Comparison of ENCODE assay signal across 18 mouse cellular contexts in the genomic region with DNA sequence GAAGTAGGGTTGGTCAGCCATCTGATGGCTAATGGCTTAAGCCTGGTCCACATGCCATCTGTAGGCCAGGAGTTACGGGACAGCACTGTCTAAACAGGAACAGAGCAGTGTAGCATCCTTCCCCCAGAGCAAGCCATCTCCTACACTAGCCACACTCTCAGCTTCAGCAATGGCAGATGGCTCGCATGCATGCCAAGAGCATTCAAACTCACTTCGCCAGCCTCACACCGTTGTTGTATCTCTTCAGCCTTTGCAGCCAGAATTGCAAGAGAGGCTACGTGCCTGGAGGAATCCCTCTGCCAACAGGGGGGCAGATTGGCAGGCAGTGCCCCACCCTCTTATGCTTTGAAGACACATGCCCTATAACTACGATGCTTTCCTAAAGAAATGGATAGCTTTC. TPM values are rescaled to one million over a fixed set of nuclear protein-coding genes. Genes with fewer than 3 reads are reported as not detected.
DNase-seq lines count a peak whose midpoint lies in the region; ATAC-seq and TF ChIP-seq lines count a peak whose summit lies in the region.
"Had no signal": no experiment of that assay in that cellular context is flagged by ENCODE, and none has a peak within 500 bp of the region (broad histone marks: within the 10 kb centered on the region; RNA-seq: fewer than 3 reads in every experiment).

No protein-coding gene starts in this region.

- ATAC-seq in heart, embryonic 12.5 days (ENCODE audit: insufficient number of reproducible peaks, low FRiP score): no peak

- no peak overlapping the region for H3K4me3 ChIP-seq in thymus, adult 2 months (ENCODE audit: control insufficient read depth, insufficient read depth, low read length)
- H3K4me3 ChIP-seq in heart, embryonic 12.5 days: no peak overlapping the region
- H3K4me3 ChIP-seq: embryonic facial prominence, embryonic 12.5 days; liver, embryonic 15.5 days had no signal

- WGBS in thymus, adult 2 months: 97% methylated on average over 6 of the region's 6 CpGs
- 85% methylated on average over 6 of the region's 6 CpGs for WGBS in heart, embryonic 12.5 days

- no peak overlapping the region for H3K9ac ChIP-seq in heart, embryonic 12.5 days
- H3K9ac ChIP-seq: embryonic facial prominence, embryonic 12.5 days; liver, embryonic 15.5 days had no signal

- DNase-seq in layer of hippocampus, adult 18-20 months (ENCODE audit: low spot score in 2 of 2): peak; percentile 32 to 71
- no peak for DNase-seq in layer of hippocampus, adult 9-10 months (ENCODE audit: low spot score)
- DNase-seq in cerebellum, adult 9-10 months: peak; percentile 10
- DNase-seq in layer of hippocampus, adult 8-10 months (ENCODE audit: low spot score in 2 of 2): peak; percentile 49 to 67
- peak; percentile 36 to 51 for DNase-seq in right cerebral cortex, postnatal 36 days (ENCODE audit: low spot score in 2 of 2)
- DNase-seq in adrenal gland, adult (ENCODE audit: inconsistent age in 2 of 2, low spot score in 1 of 2): no peak
- no peak for DNase-seq in thymus, adult 2 months
- DNase-seq: heart, adult 18-20 months; heart, postnatal 36 days; lung, postnatal 4 days; midbrain, embryonic 14.5 days had no signal

- H3K4me2 ChIP-seq in heart, embryonic 12.5 days: no peak overlapping the region
- H3K4me2 ChIP-seq: embryonic facial prominence, embryonic 12.5 days; liver, embryonic 15.5 days had no signal

- TF ChIP-seq POLR2A in thymus, adult 2 months (IDR thresholded peaks at IDR 0.05; ENCODE audit: control insufficient read depth, extremely low read depth, insufficient read depth, low read length, poor library complexity): no peak

- no peaks in the 10 kb centered on the region for H3K9me3 ChIP-seq in heart, embryonic 12.5 days (replicated peaks)
- H3K9me3 ChIP-seq: embryonic facial prominence, embryonic 12.5 days; liver, embryonic 15.5 days had no signal

- TF ChIP-seq CTCF in thymus, adult 2 months (IDR thresholded peaks at IDR 0.05; ENCODE audit: borderline replicate concordance, control insufficient read depth, extremely low read depth, insufficient read depth, low read length, poor library complexity): no peak

- no peak overlapping the region for H3K27ac ChIP-seq in thymus, adult 2 months (ENCODE audit: control insufficient read depth, insufficient read depth, low read length)
- H3K27ac ChIP-seq in heart, embryonic 12.5 days (ENCODE audit: poor library complexity, severe bottlenecking): no peak overlapping the region
- H3K27ac ChIP-seq: embryonic facial prominence, embryonic 12.5 days; kidney, postnatal 0 days; liver, embryonic 15.5 days had no signal

- no peaks in the 10 kb centered on the region for H3K27me3 ChIP-seq in thymus, adult 2 months (ENCODE audit: control insufficient read depth, insufficient read depth, low read length)
- H3K27me3 ChIP-seq in heart, embryonic 12.5 days (replicated peaks): no peaks in the 10 kb centered on the region
- H3K27me3 ChIP-seq: embryonic facial prominence, embryonic 12.5 days; liver, embryonic 15.5 days had no signal

- no peaks in the 10 kb centered on the region for H3K36me3 ChIP-seq in thymus, adult 2 months (ENCODE audit: control insufficient read depth, insufficient read depth, low read length)
- no peaks in the 10 kb centered on the region for H3K36me3 ChIP-seq in heart, embryonic 12.5 days
- H3K36me3 ChIP-seq: embryonic facial prominence, embryonic 12.5 days; liver, embryonic 15.5 days had no signal

- H3K4me1 ChIP-seq in thymus, adult 2 months (replicated peaks; ENCODE audit: control insufficient read depth, insufficient read depth, low read length): no peaks in the 10 kb centered on the region
- H3K4me1 ChIP-seq in heart, embryonic 12.5 days (replicated peaks): peaks cover 12% of the 10 kb centered on the region
- H3K4me1 ChIP-seq: embryonic facial prominence, embryonic 12.5 days; liver, embryonic 15.5 days had no signal

RNA-seq across cellular contexts. Expression of gene Dhrs7c, which starts 23.6 kb away (rescaled TPM):
- total RNA-seq in layer of hippocampus, adult 18-20 months (2021): not detected
- total RNA-seq in layer of hippocampus, adult 8-10 months (2022): not detected
- polyA plus RNA-seq in thymus, adult 2 months (2012; rRNA removed): 0.73 and 8.7 TPM in 2 replicates
- 1.1 and 1.3 TPM in 2 replicates for polyA plus RNA-seq in heart, embryonic 12.5 days (2016; fragmentation: Nextera tagmentation; extraction: Ambion mirVana)
- total RNA-seq: neutrophil, adult 5-6 weeks had no signal
- polyA plus RNA-seq: intestine, embryonic 14.5 days; kidney, postnatal 0 days; midbrain, embryonic 14.5 days had no signal

RNA-seq across cellular contexts. Expression of gene Gsg1l2, which starts 47.2 kb away (rescaled TPM):
- not detected for total RNA-seq in layer of hippocampus, adult 18-20 months (2021)
- not detected for total RNA-seq in layer of hippocampus, adult 8-10 months (2022)
- polyA plus RNA-seq in thymus, adult 2 months (2012; rRNA removed): 0.10 TPM in 1 of 2 replicates, not detected in the other
- not detected in 2 replicates for polyA plus RNA-seq in heart, embryonic 12.5 days (2016; fragmentation: Nextera tagmentation; extraction: Ambion mirVana)
- total RNA-seq: heart, adult 18-20 months; heart, postnatal 36 days; left cerebral cortex, postnatal 10 days; neutrophil, adult 5-6 weeks had no signal
- polyA plus RNA-seq: embryonic facial prominence, embryonic 12.5 days; kidney, postnatal 0 days; liver, embryonic 15.5 days; midbrain, embryonic 14.5 days had no signal

RNA-seq across cellular contexts. Expression of gene Glp2r, which starts 50.6 kb away (rescaled TPM):
- total RNA-seq in layer of hippocampus, adult 18-20 months (2021): 1 to 10 TPM; 1.4 to 2.5 TPM
- 1 to 10 TPM; 1.7 to 2.2 (median 1.8) TPM for total RNA-seq in layer of hippocampus, adult 8-10 months (2022)
- polyA plus RNA-seq in thymus, adult 2 months (2012; rRNA removed): 0.04 TPM in 1 of 2 replicates, not detected in the other
- not detected in 2 replicates for polyA plus RNA-seq in heart, embryonic 12.5 days (2016; fragmentation: Nextera tagmentation; extraction: Ambion mirVana)
- total RNA-seq: heart, adult 18-20 months; heart, postnatal 36 days; neutrophil, adult 5-6 weeks had no signal
- polyA plus RNA-seq: kidney, postnatal 0 days had no signal

Comparison
In these comparisons a context has a peak if more than half of its experiments do, and no peak if none do; other contexts are left out.
1. DNase-seq: peak in layer of hippocampus, adult 18-20 months (2 of 2), cerebellum, adult 9-10 months (single experiment), layer of hippocampus, adult 8-10 months (2 of 2) and right cerebral cortex, postnatal 36 days (2 of 2); none in layer of hippocampus, adult 9-10 months (single experiment), adrenal gland, adult (0 of 2) and thymus, adult 2 months (single experiment).